Mouse (Mus musculus): ENCODE data around the gene Notch1. TPM values are rescaled to one million over a fixed set of nuclear protein-coding genes. Genes with fewer than 3 reads are reported as not detected.
A peak's percentile ranks its signal among the peaks of the same experiment; 100 is the strongest.

The Notch1 gene
- total and polyA plus RNA-seq, 2 experiments = 6.2 to 9.7 TPM

DNA sequence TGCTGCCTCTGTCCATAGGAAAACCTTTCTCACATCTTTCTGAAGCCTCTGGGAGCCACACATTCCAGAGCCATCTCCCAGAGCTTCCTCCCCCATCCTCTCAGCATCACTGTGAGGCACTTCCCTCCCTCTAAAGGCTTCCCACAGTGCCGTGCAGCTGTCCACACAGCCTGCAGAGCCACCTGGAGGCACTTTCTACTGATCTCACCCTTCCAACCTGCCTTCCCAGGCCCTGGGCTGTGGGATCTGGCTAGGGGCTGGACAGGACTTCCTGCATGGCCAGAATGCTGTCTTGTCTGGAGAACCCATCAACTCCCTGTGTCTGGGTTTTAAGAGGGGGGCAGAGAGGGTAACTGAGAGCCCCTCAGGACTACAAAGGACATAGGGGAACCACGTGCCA is 31.0 kb upstream of the Notch1 start:
- H3K36me3 ChIP-seq (ENCODE audit: control insufficient read depth, insufficient read depth, low read length) = no peaks in the 10 kb centered on the region
- H3K79me2 ChIP-seq (ENCODE audit: control insufficient read depth, insufficient read depth, low read length) = no peaks in the 10 kb centered on the region
- H3K27me3 ChIP-seq (ENCODE audit: control insufficient read depth, insufficient read depth, low read length) = no peaks in the 10 kb centered on the region
- H3K4me3 ChIP-seq (ENCODE audit: insufficient read depth, low read depth, low read length) = no peak overlapping the region
- H3K9ac ChIP-seq (ENCODE audit: low read depth, low read length) = no peak overlapping the region
- H3K27ac ChIP-seq (replicated peaks; ENCODE audit: insufficient read depth, low read depth, low read length) = no peak overlapping the region
- no peak for DNase-seq (ENCODE audit: extremely low read depth, low read depth, low spot score)
- H3K4me1 ChIP-seq (ENCODE audit: control insufficient read depth, insufficient read depth, low read length) = peaks cover 21% of the 10 kb centered on the region
- TF ChIP-seq POLR2A (IDR thresholded peaks at IDR 0.05; ENCODE audit: extremely low read depth, insufficient read depth, low read length) = no peak
- peak; percentile 40 for TF ChIP-seq CTCF (IDR thresholded peaks at IDR 0.05; ENCODE audit: low read depth, low read length)
- WGBS = 84% methylated on average over 2 of the region's 2 CpGs

DNA sequence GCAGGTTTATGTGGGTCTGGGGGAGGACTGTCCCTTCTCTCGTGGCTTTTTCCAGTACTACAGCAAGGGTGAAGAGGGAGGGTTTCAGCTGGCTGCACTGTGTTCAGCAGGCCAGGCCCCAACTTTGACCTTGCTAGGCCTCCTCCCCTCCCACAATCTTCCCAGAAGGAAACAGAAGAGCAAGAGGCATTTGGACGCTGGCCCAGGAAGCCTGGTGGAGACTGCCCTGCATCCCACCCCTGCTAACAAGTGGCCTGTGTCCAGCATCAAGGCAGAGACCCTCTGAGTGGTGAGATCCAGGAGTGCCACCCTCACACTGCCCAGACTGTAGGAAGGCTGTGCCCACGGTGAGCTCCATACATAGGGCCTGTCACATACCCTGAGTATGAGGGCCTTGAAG is 27.8 kb upstream of the Notch1 start:
- Histone ChIP-seq H3K9ac (ENCODE audit: low read depth, low read length) (peak overlapping the region; percentile 34; the same call in 1 of the 2 replicates), H3K79me2 (ENCODE audit: control insufficient read depth, insufficient read depth, low read length) (no peaks in the 10 kb centered on the region), H3K36me3 (ENCODE audit: control insufficient read depth, insufficient read depth, low read length) (no peaks in the 10 kb centered on the region), H3K27ac (replicated peaks; ENCODE audit: insufficient read depth, low read depth, low read length) (peak overlapping the region; percentile 78), H3K27me3 (ENCODE audit: control insufficient read depth, insufficient read depth, low read length) (no peaks in the 10 kb centered on the region), H3K4me3 (ENCODE audit: insufficient read depth, low read depth, low read length) (no peak overlapping the region), H3K4me1 (ENCODE audit: control insufficient read depth, insufficient read depth, low read length) (peaks cover 13% of the 10 kb centered on the region)
- TF ChIP-seq POLR2A (IDR thresholded peaks at IDR 0.05; ENCODE audit: extremely low read depth, insufficient read depth, low read length) = no peak
- no peak for TF ChIP-seq CTCF (IDR thresholded peaks at IDR 0.05; ENCODE audit: low read depth, low read length)
- WGBS = 59% methylated on average over 3 of the region's 3 CpGs
- peak; percentile 36 for DNase-seq (ENCODE audit: extremely low read depth, low read depth, low spot score)

DNA sequence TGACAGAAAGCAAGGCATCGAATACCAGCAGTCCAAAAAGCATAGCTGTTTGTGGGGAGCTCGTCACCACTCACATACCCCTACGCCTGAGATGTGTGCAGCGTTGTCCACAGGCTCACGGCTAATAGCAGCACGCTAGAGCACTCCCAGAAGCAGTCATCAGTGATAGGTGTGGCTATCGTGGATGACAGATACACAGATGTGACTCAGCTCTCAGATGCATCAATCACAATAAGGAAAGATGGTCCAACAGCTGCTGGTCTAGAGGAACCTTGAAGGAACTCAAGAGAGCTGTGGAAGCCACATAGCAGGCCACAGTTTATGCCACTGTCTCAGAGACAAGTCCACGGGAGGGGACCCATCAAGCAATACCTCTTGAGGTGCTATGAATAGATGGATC is 27.3 kb upstream of the Notch1 start:
- WGBS = 78% methylated on average over 8 of the region's 8 CpGs
- Histone ChIP-seq H3K9ac (ENCODE audit: low read depth, low read length) (no peak overlapping the region), H3K27me3 (ENCODE audit: control insufficient read depth, insufficient read depth, low read length) (no peaks in the 10 kb centered on the region), H3K27ac (replicated peaks; ENCODE audit: insufficient read depth, low read depth, low read length) (peak overlapping the region; percentile 72), H3K4me3 (ENCODE audit: insufficient read depth, low read depth, low read length) (no peak overlapping the region), H3K4me1 (ENCODE audit: control insufficient read depth, insufficient read depth, low read length) (peaks cover 12% of the 10 kb centered on the region), H3K36me3 (ENCODE audit: control insufficient read depth, insufficient read depth, low read length) (no peaks in the 10 kb centered on the region), H3K79me2 (ENCODE audit: control insufficient read depth, insufficient read depth, low read length) (no peaks in the 10 kb centered on the region)
- TF ChIP-seq CTCF (IDR thresholded peaks at IDR 0.05; ENCODE audit: low read depth, low read length) = no peak
- no peak for TF ChIP-seq POLR2A (IDR thresholded peaks at IDR 0.05; ENCODE audit: extremely low read depth, insufficient read depth, low read length)
- no peak for DNase-seq (ENCODE audit: extremely low read depth, low read depth, low spot score)

DNA sequence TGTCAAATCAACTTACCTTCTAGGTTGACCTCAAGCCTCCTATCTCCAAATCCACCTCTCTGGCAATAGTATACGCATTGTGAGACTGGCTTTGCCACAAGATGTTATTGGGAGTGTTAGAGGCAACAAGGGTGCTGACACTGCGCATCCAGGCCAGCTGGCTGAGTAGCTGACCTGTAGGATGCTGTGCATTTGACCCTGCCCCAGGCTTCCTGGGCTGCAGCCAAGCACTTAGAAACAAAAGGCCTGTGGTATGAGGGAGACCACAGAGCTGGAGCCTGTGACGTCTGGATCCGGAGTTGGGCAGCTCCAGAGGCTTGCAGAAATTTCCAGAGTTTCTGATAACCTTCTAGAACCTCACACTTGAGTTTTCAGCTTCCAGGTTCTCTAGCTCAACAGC is 26.7 kb upstream of the Notch1 start:
- Histone ChIP-seq H3K36me3 (ENCODE audit: control insufficient read depth, insufficient read depth, low read length) (no peaks in the 10 kb centered on the region), H3K9ac (ENCODE audit: low read depth, low read length) (no peak overlapping the region), H3K27ac (replicated peaks; ENCODE audit: insufficient read depth, low read depth, low read length) (peak overlapping the region; percentile 72), H3K4me1 (ENCODE audit: control insufficient read depth, insufficient read depth, low read length) (peaks cover 12% of the 10 kb centered on the region), H3K4me3 (ENCODE audit: insufficient read depth, low read depth, low read length) (no peak overlapping the region), H3K79me2 (ENCODE audit: control insufficient read depth, insufficient read depth, low read length) (no peaks in the 10 kb centered on the region), H3K27me3 (ENCODE audit: control insufficient read depth, insufficient read depth, low read length) (no peaks in the 10 kb centered on the region)
- DNase-seq (ENCODE audit: extremely low read depth, low read depth, low spot score) = peak; percentile 28
- TF ChIP-seq CTCF (IDR thresholded peaks at IDR 0.05; ENCODE audit: low read depth, low read length) = no peak
- TF ChIP-seq POLR2A (IDR thresholded peaks at IDR 0.05; ENCODE audit: extremely low read depth, insufficient read depth, low read length) = no peak
- 75% methylated on average over 4 of the region's 4 CpGs for WGBS

DNA sequence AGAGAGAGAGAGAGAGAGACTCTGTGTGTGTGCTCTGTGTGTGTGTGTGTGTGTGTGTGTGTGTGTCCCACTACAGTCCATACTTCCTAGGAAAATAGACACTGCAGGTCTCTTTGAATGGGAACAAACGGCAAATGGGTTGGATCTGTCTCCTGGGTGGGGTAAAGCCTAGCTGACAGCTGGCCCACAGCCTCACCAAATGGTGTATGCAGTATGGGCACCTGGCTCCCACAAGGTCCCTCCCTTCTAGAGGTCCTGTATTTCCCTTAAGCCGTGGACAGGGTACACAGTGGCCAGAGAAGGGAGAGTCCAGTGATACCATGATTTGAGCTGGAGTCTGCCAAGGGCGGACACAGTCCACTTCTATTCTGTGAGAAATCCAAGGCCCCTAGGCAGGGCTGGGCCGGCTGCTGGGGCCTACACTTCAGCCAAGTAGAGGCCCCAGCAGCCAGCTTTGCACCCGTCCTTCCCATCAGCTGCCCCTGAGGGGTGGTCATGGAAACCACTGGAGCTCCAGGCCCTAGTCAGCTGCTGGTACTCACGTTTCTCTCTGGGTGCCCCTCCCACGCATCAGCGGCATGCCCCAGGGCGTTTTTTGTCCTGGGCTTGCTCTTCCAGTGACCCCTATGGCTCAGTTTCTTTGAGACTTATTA is 24.9 kb upstream of the Notch1 start:
- H3K79me2 ChIP-seq (ENCODE audit: control insufficient read depth, insufficient read depth, low read length) = no peaks in the 10 kb centered on the region
- H3K4me1 ChIP-seq (ENCODE audit: control insufficient read depth, insufficient read depth, low read length) = peaks cover 12% of the 10 kb centered on the region
- H3K27me3 ChIP-seq (ENCODE audit: control insufficient read depth, insufficient read depth, low read length) = no peaks in the 10 kb centered on the region
- TF ChIP-seq POLR2A (IDR thresholded peaks at IDR 0.05; ENCODE audit: extremely low read depth, insufficient read depth, low read length) (no peak), CTCF (IDR thresholded peaks at IDR 0.05; ENCODE audit: low read depth, low read length) (no peak)
- no peak overlapping the region for H3K27ac ChIP-seq (replicated peaks; ENCODE audit: insufficient read depth, low read depth, low read length)
- no peak overlapping the region for H3K4me3 ChIP-seq (ENCODE audit: insufficient read depth, low read depth, low read length)
- no peaks in the 10 kb centered on the region for H3K36me3 ChIP-seq (ENCODE audit: control insufficient read depth, insufficient read depth, low read length)
- H3K9ac ChIP-seq (ENCODE audit: low read depth, low read length) = no peak overlapping the region
- 87% methylated on average over 9 of the region's 9 CpGs for WGBS
- DNase-seq (ENCODE audit: extremely low read depth, low read depth, low spot score) = no peak

DNA sequence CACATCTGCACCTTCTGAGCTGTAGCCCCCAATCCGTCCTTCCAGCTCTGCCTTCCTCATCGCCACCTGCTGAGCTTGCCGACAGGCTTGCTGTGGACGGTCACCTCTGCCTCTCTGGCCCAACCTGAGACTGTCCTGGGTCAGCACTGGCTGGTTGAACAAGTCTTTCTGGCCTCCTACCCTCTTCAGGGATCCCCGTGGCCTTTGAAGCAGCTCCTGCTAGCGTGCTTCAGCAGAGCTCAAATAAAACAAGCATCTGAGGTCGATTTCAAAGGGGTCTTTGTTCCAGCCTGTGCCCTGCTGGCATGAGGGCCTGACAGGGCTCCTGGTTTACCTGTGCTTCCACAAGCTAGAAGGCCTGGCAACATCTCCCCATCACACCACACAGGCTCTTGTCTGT is 24.3 kb upstream of the Notch1 start:
- WGBS = 86% methylated on average over 7 of the region's 7 CpGs
- no peak overlapping the region for H3K27ac ChIP-seq (replicated peaks; ENCODE audit: insufficient read depth, low read depth, low read length)
- no peaks in the 10 kb centered on the region for H3K27me3 ChIP-seq (ENCODE audit: control insufficient read depth, insufficient read depth, low read length)
- H3K9ac ChIP-seq (ENCODE audit: low read depth, low read length) = no peak overlapping the region
- DNase-seq (ENCODE audit: extremely low read depth, low read depth, low spot score) = no peak
- H3K4me1 ChIP-seq (ENCODE audit: control insufficient read depth, insufficient read depth, low read length) = peaks cover 12% of the 10 kb centered on the region
- no peaks in the 10 kb centered on the region for H3K36me3 ChIP-seq (ENCODE audit: control insufficient read depth, insufficient read depth, low read length)
- H3K4me3 ChIP-seq (ENCODE audit: insufficient read depth, low read depth, low read length) = no peak overlapping the region
- TF ChIP-seq CTCF (IDR thresholded peaks at IDR 0.05; ENCODE audit: low read depth, low read length) (no peak), POLR2A (IDR thresholded peaks at IDR 0.05; ENCODE audit: extremely low read depth, insufficient read depth, low read length) (no peak)
- H3K79me2 ChIP-seq (ENCODE audit: control insufficient read depth, insufficient read depth, low read length) = no peaks in the 10 kb centered on the region
